Mouse (Mus musculus): ENCODE measurements around the gene Bfsp1.

The Bfsp1 gene

DNA sequence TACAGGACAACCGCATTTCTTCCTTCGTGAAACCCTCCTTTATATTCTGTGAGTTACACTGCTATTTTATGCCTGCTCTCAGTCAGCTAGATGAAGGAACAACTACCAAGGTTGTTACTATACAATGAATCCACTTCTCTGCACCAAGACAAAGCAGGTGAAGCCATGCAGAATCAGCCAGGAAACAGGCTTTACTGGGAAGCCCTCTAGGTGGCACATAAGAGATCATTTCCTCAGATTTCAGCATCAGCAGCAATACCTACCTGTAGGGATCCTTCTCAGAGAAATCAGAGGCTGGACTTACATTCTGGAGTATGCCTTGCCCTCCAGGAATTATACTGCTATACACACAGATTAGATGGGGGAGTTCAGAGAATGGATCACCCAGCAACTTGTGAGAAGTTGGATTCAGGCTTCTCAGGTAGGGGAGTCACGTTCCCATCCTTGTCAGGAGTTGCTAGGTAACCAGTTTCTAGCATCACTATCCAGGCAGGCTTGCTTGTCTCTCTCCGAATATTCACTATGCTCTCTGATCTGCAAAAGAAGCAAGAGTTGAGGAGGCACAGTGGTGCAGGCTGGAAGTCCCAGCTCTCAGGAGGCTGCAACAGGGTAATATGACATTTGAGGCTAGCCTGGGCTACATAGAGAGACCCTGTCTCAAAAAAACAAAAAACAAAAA lies 66.5 kb downstream of the Bfsp1 start:
- DNase-seq (ENCODE audit: low spot score): no peak

- no peak for DNase-seq (ENCODE audit: low spot score)
Observed at GRCm38 (mm10) chr2:143795858-143796257, 67.1 kb downstream of the Bfsp1 start.

GRCm38 (mm10) chr2:143789911-143790310 lies 73.1 kb downstream of the Bfsp1 start:
- no peak for DNase-seq (ENCODE audit: low spot score)

DNA sequence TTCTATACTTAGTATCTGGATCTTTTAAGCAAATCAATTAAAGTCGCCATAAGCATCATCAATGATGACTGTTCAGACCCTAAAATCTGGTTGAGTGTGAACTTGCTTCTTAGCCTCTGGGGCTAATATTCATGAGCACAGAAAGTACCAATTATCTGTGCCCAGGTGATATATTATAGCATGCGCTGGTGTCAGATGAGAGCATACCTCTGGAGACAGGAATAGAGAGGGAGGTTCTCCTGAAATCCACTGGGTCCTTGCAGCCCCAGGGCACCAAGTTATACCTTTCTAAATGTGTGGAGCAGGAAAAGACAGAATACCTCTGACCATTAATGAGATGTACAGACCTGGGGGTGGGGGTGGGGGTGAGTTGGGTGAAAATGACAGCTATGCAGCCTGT lies 82.7 kb downstream of the Bfsp1 start:
- no peak for DNase-seq (ENCODE audit: low spot score)
